In genomic region chr1:192896076-192896475, GRCm38 (mm10) we compare ENCODE assay signal across 12 mouse cellular contexts. TPM values are rescaled to one million over a fixed set of nuclear protein-coding genes. Genes with fewer than 3 reads are reported as not detected.
"Had no signal": no experiment of that assay in that cellular context is flagged by ENCODE, and none has a peak within 500 bp of the region (broad histone marks: within the 10 kb centered on the region; RNA-seq: fewer than 3 reads in every experiment).

No protein-coding gene starts in this region.

- H3K36me3 ChIP-seq: limb, embryonic 15.5 days; stomach, embryonic 15.5 days had no signal

- H3K27me3 ChIP-seq: limb, embryonic 15.5 days; neural tube, embryonic 13.5 days; stomach, embryonic 15.5 days had no signal

- H3K4me1 ChIP-seq: limb, embryonic 15.5 days; neural tube, embryonic 13.5 days; stomach, embryonic 15.5 days had no signal

- H3K9me3 ChIP-seq: limb, embryonic 15.5 days; neural tube, embryonic 13.5 days; stomach, embryonic 15.5 days had no signal

- DNase-seq: kidney, adult 8-10 months; kidney, postnatal 25 days; lung, adult 18-20 months; lung, postnatal 36 days; retina, postnatal 1 day; thymus, postnatal 4 days had no signal

- H3K4me3 ChIP-seq: left cerebral cortex, adult 2 months; limb, embryonic 15.5 days; neural tube, embryonic 13.5 days; stomach, embryonic 15.5 days had no signal

- H3K27ac ChIP-seq: left cerebral cortex, adult 2 months; limb, embryonic 15.5 days; liver, embryonic 14.5 days; neural tube, embryonic 13.5 days; stomach, embryonic 15.5 days had no signal

RNA-seq across cellular contexts. Expression of gene Sertad4, which starts 40.5 kb away (rescaled TPM):
- total RNA-seq: megakaryocyte progenitor cell, adult 5-6 weeks had no signal
